Mouse (Mus musculus) embryonic fibroblast, embryonic 13.5 days (primary cell): ENCODE measurements around the gene Klhdc8b.

Experiments used
- CTCF ChIP-seq: IDR thresholded peaks from 2 replicates; pipeline ENCODE4 v1.5.1; 2011; ENCODE audit warnings: mild to moderate bottlenecking, control low read depth, low read length, moderate library complexity, borderline replicate concordance; ENCODE audit not compliant: insufficient read depth
- POLR2A ChIP-seq: IDR thresholded peaks from 2 replicates; pipeline ENCODE4 v1.6.1; 2011; ENCODE audit warnings: low read depth, mild to moderate bottlenecking, control low read depth, low read length, moderate library complexity

DNA sequence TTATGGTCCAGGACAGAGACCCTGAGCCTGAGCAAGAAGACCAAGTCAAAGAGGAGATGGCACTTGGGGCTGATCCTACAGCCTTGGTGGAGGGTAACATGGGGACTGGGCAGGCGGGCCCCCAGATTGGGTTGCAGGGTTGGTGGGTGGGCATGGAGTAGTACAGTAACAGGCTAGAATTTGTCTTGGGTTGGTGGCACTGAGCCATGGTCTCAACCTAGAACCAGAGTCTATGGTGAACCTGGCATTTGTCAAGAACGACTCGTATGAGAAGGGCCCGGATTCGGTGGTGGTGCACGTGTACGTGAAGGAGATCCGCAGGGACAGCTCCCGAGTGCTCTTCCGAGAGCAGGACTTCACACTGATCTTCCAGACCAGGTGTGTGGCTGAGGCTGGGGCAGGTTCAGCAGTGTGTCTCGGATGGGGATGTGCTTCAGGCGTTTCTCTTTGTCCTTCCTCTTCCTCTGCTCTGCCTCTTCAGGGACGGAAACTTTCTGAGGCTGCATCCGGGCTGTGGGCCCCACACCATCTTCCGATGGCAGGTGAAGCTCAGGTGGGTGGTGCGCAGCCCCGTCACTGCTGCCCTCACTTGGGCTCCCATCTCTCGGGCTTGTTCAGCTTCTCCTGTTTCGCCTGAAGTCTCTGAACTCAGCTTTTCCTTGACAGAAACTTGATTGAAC is 32.9 kb upstream of the Klhdc8b start:
- TF ChIP-seq POLR2A (no peak), CTCF (no peak)
